Mouse (Mus musculus) megakaryocyte-erythroid progenitor cell, adult 5 weeks (primary cell): ENCODE data around the gene Iqgap3. TPM values are rescaled to one million over a fixed set of nuclear protein-coding genes. Genes with fewer than 3 reads are reported as not detected.

Source experiments
- polyA plus RNA-seq: library from polyadenylated mRNA; stranded (reverse); fragments of >175 nt; gene quantifications from 2 replicates; pipeline ENCODE4 v1.2.3, GENCODE M21; 2012

The Iqgap3 gene
- 11.2 and 11.5 TPM in 2 replicates for polyA plus RNA-seq

DNA sequence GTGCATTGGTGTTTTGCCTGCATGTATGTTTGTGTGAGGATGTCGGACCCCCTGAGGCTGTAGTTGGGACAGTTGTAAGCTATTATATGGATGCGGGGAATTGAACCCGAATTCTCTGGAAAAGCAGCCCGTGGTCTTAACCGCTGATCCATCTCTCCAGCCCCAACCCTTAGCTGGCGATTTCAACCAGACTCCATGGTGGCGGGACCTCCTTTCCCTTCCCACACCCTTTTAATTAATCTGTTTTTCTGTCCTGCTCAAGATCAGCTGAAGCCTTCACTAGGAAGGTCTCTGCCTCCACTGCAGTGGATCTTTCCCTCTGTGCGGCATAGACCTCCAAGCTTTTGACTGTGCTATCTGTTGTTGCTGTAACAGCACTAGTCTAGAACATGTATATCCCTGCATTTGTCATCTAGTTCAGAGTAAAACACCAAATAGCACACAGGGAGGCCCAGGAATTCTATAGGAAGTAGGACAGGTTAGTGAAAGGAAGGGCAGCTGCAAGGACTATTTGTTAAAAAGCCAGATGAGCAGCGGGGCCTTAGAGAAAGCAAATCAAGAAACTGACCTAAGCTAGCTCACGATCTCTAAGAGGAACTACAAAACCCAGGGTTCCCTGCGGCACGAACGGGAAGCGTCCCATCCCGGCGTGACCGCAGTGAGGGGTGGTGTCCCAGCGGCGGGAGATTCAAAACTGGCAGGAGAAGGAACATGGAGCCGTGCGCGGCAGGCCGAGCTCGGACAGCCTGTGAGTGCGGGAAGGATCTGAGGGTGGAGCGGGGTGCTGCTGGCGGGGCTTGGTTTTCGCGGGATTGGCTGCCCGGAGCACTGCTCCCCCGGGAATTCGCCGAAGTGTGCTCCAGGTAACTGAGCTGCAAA, at the start of gene Iqgap3:
Gene Iqgap3, plus strand, starts transcription at position 627 of the 879 bp plus-strand sequence.

DNA sequence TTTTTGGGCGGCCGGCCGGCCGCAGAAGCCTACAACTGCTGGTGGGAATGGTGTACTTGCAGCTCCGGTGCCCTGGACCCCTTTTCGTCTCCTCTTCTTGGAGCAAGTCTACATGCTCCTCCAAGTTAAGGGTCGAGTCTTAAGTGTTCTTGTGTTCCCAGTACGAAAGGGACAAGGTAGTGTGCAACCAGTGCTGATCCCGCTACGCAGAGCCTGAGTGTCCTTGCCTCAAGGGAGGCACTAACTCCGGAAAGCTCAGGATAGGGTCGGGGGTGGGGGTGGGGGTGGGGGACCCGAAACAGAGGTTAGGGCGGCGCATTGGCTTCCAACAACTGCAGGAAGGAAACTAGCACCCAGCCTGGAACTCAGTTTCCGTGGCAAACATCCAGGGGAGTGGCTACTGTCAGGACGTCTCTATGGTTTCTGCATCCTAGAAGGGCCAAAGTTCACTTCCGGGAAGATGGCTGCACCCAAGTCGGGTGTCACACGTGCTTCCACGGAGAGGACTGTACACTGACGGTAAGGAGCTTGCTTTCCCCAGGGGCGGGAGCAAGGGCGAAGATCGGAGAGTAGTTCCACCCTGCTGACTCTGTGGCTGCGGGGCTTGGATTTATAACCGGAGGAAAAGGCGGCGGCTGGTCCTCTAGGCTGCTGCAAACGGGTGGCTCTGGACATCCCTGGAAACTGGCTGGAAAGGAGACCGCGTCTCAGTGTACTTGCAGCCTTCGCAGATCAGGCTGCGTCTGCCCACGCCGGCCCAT, 38.9 kb upstream of the Iqgap3 start, which contains the start of gene Gpatch4:
Gene Gpatch4, plus strand, starts transcription at position 448 of the 761 bp plus-strand sequence.

DNA sequence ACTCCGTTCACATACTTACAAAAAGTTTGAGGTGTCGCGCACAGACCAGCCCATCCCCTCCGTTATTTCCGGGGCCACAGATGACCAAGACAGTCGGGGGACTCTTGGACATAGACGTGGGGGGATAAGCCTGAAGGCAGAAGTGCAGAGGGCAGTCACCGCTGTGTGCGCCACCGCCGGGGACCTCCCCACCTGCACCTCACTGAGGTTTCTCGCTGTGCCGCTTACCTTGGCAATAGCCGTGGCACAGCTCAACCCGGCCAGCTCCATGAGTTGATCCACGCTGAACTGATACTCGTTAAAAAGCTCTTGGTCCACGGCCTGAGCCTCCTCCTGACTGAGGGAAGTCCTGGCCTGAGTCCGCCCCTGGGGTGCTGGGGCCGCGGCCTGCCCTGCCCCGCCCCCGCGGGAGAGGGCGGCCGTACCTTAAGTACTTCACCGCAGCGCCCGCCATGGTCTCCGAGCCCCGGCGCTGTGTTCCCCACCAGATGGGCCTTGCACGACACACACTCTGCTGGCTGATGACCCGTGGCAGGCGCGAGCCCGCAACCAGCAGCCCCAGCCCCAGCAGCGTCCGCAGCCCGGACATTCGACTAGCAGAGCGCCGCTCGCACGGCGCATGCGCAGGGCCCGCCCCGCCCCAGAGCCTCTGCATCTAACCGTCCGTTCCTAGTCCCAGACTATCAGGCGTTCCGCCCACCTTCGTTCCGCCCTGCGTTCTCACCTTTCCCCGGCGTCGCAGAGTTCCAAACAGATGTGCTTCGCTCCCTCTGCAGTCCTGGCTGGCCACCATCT, 23.7 kb upstream of the Iqgap3 start, which contains the start of gene Naxe:
Gene Naxe, minus strand, starts transcription at position 594 of the 795 bp plus-strand sequence.

DNA sequence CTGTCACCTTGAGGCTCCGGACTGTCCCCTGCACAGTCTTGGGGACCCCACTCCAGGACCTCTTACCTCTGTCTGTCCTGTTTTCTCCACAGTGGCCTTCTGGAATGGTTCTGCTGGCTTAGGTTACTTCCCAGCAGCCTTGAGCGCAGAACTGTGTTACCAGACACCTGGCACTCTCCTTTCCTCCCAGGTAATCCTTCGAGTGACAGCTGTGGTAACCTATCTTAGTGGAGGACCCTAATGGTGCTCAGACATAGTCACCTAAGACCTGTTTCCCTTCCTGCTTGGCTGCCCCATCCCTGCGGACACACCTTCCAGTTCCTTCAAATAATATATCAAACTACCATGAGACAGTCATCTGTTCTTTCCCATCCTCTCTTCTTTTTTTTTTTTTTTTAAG, 3.6 kb upstream of the Iqgap3 start, which contains the start of gene Ttc24:
Gene Ttc24, minus strand, starts transcription at position 101 of the 400 bp plus-strand sequence.

DNA sequence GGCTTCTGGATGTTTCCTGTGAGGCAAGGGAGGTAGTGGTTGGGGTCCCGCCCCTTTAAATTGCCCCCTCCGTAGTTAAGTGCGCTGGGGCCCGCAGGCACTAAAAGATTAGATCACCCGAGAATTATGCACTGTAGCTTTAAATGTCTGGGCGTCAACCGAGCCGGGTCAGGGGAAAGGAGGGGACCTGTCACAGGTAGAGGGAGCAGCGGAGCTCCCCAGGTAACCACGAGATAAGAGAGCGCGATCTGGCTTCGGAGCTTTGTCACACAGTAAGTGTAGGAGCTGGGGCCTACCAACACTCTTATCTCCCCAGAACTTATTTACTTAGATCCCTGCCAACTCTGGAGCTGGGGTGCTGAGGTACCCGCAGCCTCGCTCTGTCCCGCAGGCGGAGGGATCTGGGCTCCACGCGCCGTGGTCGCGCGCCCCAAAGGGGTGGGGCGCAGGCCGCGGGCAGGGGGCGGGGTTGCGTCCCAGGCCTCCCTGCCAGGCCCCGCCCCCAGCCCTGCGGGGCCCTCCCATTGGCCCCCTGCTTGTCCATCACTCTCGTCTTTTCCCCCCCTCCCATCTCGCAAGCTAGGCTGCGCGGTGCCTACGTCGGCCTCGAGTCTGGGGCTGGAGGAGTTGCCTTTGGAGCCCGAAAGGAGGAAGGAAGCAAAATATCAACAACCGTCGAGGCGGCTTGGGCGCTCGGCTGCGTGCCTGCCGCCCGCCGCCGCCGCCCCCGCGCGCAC, 60.2 kb downstream of the Iqgap3 start, which contains the start of gene Mef2d:
Gene Mef2d, plus strand, starts transcription at position 586 of the 737 bp plus-strand sequence.

Other genes starting within 250 kb of the Iqgap3 start
- gene Sh2d2a, start 235.2 kb upstream of the Iqgap3 start, polyA plus RNA-seq: 2.7 and 4.9 TPM in 2 replicates
- 82.0 and 91.6 TPM in 2 replicates for gene Prcc, start 196.4 kb upstream of the Iqgap3 start, polyA plus RNA-seq
- 990 and 1,680 TPM in 2 replicates for gene Hdgf, start 175.7 kb upstream of the Iqgap3 start, polyA plus RNA-seq
- 15.6 and 19.0 TPM in 2 replicates for gene Mrpl24, start 162.5 kb upstream of the Iqgap3 start, polyA plus RNA-seq
- 12.1 TPM in 2 replicates for gene Isg20l2, start 151.7 kb upstream of the Iqgap3 start, polyA plus RNA-seq
- 22.8 and 28.5 TPM in 2 replicates for gene Rrnad1, start 151.3 kb upstream of the Iqgap3 start, polyA plus RNA-seq
- gene Crabp2, start 133.3 kb upstream of the Iqgap3 start, polyA plus RNA-seq: 0.45 TPM in 1 of 2 replicates, not detected in the other
- 0.15 and 0.16 TPM in 2 replicates for gene Nes, start 110.9 kb upstream of the Iqgap3 start, polyA plus RNA-seq
- gene Bcan, start 81.7 kb upstream of the Iqgap3 start, polyA plus RNA-seq: not detected in 2 replicates
- gene Hapln2, start 54.4 kb upstream of the Iqgap3 start, polyA plus RNA-seq: not detected in 2 replicates
- gene Gpatch4, start 38.9 kb upstream of the Iqgap3 start, polyA plus RNA-seq: 30.3 and 52.8 TPM in 2 replicates
- gene Naxe, start 23.5 kb upstream of the Iqgap3 start, polyA plus RNA-seq: 74.1 and 77.0 TPM in 2 replicates
- gene Ttc24, start 3.7 kb upstream of the Iqgap3 start, polyA plus RNA-seq: not detected in 2 replicates
- gene Mef2d, start 60.4 kb downstream of the Iqgap3 start, polyA plus RNA-seq: 225 and 227 TPM in 2 replicates
- gene Rhbg, start 172.7 kb downstream of the Iqgap3 start, polyA plus RNA-seq: 0.12 TPM in 1 of 2 replicates, not detected in the other
- gene Gm38392, start 205.2 kb downstream of the Iqgap3 start, polyA plus RNA-seq: not detected in 2 replicates
- 0.44 and 1.7 TPM in 2 replicates for gene Tsacc, start 215.0 kb downstream of the Iqgap3 start, polyA plus RNA-seq
- gene Cct3, start 215.1 kb downstream of the Iqgap3 start, polyA plus RNA-seq: 28.7 and 37.6 TPM in 2 replicates
- gene Glmp, start 243.1 kb downstream of the Iqgap3 start, polyA plus RNA-seq: 75.1 and 97.9 TPM in 2 replicates